Mouse (Mus musculus) thymus, postnatal 36 days (tissue): ENCODE measurements around the gene Gm21778.
"Not testable (repeated sequence)": the region's sequence is repeated elsewhere in the genome, so short reads cannot be mapped to it uniquely, and the experiment has no call there.

ENCODE experiments used
- DNase-seq, 2 experiments: peaks; one replicate each; pipeline ENCODE4 v3.0.0; 2022; ENCODE audit warnings: mixed read lengths in 2 of 2

Gene Gm21778

DNA sequence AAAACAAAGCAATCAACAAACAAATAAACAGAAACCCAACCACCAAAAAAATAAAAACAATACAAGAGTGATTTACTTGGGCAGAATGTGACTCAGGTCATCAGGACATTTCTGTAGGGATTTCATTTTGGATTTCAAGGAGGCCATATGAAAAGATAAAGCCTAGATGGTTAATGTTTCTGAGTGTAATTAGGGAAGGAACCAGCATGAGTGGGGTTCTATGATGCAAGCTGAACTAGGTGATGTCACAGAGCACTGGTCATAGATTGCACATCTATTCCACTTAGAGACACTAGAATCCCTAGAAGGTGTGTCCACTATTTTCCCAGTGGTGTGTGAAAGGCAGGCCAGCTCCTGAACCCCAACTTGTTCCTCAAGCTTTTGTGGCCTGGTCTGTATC lies at the start of gene Gm21778:
Gm21778 (plus strand) TSS at position 301 of the 400 bp plus-strand sequence.
- not testable (repeated sequence) for DNase-seq
